Mouse (Mus musculus) neural tube, embryonic 15.5 days (tissue): ENCODE data around the gene Msi2. TPM values are rescaled to one million over a fixed set of nuclear protein-coding genes. Genes with fewer than 3 reads are reported as not detected.

ENCODE experiments used
- ATAC-seq: fragments of 200-750 bp; cut with Nextera tagmentation; 2 replicates; pipeline ENCODE4 v1.8.0; 2017; ENCODE audit warnings: mild to moderate bottlenecking, moderate TSS enrichment, moderate library complexity; ENCODE audit not compliant: low FRiP score
- H3K27ac ChIP-seq: fragments of 300-500 bp; sonication (generic); replicated peaks from 2 replicates; pipeline ENCODE4 v1.5.1; 2015; ENCODE audit warnings: mild to moderate bottlenecking, inconsistent platforms
- H3K27me3 ChIP-seq: fragments of 300-500 bp; sonication (generic); replicated peaks from 2 replicates; pipeline ENCODE4 v1.6.1; 2015; ENCODE audit warnings: inconsistent platforms
- H3K36me3 ChIP-seq: fragments of 300-500 bp; sonication (generic); 2 replicates; pipeline ENCODE4 v1.6.1; 2015; ENCODE audit warnings: inconsistent platforms
- H3K4me1 ChIP-seq: fragments of 300-500 bp; sonication (generic); 2 replicates; pipeline ENCODE4 v1.6.1; 2015; ENCODE audit warnings: inconsistent platforms
- H3K4me2 ChIP-seq: fragments of 300-500 bp; sonication (generic); 2 replicates; pipeline ENCODE4 v1.6.1; 2015; ENCODE audit warnings: inconsistent platforms, mild to moderate bottlenecking, moderate library complexity
- H3K4me3 ChIP-seq: fragments of 300-500 bp; sonication (generic); replicated peaks from 2 replicates; pipeline ENCODE4 v1.5.1; 2015; ENCODE audit warnings: mild to moderate bottlenecking, inconsistent platforms
- H3K9ac ChIP-seq: fragments of 300-500 bp; sonication (generic); replicated peaks from 2 replicates; pipeline ENCODE4 v1.6.1; 2015; ENCODE audit warnings: mild to moderate bottlenecking, inconsistent platforms
- H3K9me3 ChIP-seq: fragments of 300-500 bp; sonication (generic); replicated peaks from 2 replicates; pipeline ENCODE4 v1.6.1; 2016; ENCODE audit warnings: inconsistent platforms
- WGBS: fragments of 180-500 bp; shearing (Covaris S2); methylation state at CpG from one replicate; pipeline ENCODE4 v1.1.7; 2015; ENCODE audit warnings: mixed read lengths; 5-methylcytosine and 5-hydroxymethylcytosine counted together
- polyA plus RNA-seq: library from polyadenylated mRNA; unstranded; fragments of >200 nt; fragmentation: Nextera tagmentation; extraction: Ambion mirVana; gene quantifications from 2 replicates; pipeline ENCODE4 v1.2.1, GENCODE M21; 2015

Msi2 gene
- polyA plus RNA-seq, 1 experiment from 2014 or later = 20.7 TPM

DNA sequence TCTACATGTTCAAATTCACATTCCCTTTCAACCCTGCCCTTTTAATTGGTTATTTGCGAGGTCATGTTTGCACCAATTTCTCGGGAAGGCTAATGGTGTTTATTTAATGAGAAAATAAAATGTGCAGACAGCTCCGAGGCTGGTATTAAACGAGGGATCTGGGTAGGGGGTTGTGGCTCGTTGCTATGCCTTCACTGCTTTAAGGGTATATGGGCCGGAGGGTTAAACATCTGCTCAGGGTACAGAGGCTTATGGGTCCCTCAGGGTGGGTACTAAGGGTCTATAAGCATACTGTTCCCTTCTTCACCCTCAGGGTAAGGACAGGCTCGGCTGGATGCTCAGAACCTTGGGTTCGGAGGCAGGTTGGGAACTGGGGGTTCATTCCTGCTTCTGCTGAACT lies 245.6 kb downstream of the Msi2 start:
- peaks cover 56% of the 10 kb centered on the region for H3K4me1 ChIP-seq
- H3K36me3 ChIP-seq = no peaks in the 10 kb centered on the region
- H3K27me3 ChIP-seq = no peaks in the 10 kb centered on the region
- WGBS = 19% methylated on average over 8 of the region's 8 CpGs
- H3K9me3 ChIP-seq = no peaks in the 10 kb centered on the region
- peak overlapping the region; percentile 63 for H3K27ac ChIP-seq
- 0 out of 2 replicates have a peak overlapping the region, but pooled peaks have one; percentile 0 for H3K4me2 ChIP-seq
- H3K9ac ChIP-seq = no peak overlapping the region
- H3K4me3 ChIP-seq = no peak overlapping the region
- no peak for ATAC-seq

DNA sequence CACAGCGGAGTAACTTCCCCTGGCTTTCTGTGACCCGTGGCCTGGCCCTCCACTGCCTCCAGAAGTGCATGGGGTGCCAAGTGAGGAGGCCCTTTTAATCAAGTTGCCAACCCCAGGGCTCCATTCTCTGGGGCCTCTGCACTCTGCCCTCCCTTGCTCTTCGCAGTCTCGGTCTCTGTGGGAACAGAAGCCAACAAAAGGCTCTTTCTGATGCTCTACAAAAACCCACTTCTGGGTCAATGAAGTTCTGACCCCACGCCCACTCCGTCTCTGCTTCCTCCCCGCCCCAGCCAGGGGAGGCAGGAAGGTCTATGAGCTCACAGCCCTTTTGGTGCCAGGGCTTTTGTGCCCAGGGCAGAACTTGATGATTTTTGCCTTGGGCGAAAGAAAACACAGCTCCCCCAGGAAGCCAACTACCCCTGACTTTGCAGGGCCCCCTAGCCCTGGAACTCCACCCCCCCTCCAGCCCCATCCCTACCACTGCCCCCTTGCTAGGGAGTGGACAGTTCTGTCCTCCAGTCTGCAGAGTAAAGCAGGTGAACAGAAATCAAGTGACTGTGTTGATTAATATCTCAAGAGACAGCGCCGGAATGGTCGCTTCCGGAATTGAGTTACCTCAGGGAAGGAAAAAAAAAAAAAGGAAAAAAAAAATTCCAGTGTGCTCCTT lies 246.2 kb downstream of the Msi2 start:
- 13% methylated on average over 12 of the region's 12 CpGs for WGBS
- H3K4me1 ChIP-seq = peaks cover 62% of the 10 kb centered on the region
- peak overlapping the region; percentile 63 for H3K27ac ChIP-seq
- H3K36me3 ChIP-seq = no peaks in the 10 kb centered on the region
- H3K27me3 ChIP-seq = no peaks in the 10 kb centered on the region
- H3K9ac ChIP-seq = no peak overlapping the region
- H3K4me3 ChIP-seq = no peak overlapping the region
- peak; percentile 77 for ATAC-seq
- H3K4me2 ChIP-seq = 0 out of 2 replicates have a peak overlapping the region, but pooled peaks have one; percentile 0
- no peaks in the 10 kb centered on the region for H3K9me3 ChIP-seq

DNA sequence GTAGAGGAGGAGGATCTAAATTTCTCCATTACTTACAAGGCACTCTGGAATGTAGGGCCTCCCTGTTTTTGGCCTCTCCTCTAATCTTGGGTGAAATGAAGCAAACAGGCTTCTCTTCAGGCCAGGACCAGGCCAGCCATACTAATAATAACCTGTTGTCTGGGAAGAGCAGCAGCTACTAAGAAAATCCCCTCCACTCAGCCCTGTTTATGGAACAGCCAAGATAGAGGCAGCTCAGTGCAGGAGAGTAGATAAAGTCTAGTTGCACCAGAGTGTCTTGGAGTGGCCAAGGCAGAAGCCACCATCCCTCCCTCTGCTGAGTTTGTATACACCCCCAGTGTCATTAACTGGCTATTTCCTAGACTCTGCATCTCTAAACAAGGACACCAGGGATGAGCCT lies 247.7 kb downstream of the Msi2 start:
- Histone ChIP-seq H3K36me3 (no peaks in the 10 kb centered on the region), H3K4me3 (no peak overlapping the region), H3K4me2 (no peak overlapping the region), H3K9me3 (no peaks in the 10 kb centered on the region), H3K27ac (peak overlapping the region; percentile 37; the same call in 1 of the 2 replicates), H3K4me1 (peaks cover 57% of the 10 kb centered on the region), H3K9ac (no peak overlapping the region), H3K27me3 (no peaks in the 10 kb centered on the region)
- no peak for ATAC-seq

DNA sequence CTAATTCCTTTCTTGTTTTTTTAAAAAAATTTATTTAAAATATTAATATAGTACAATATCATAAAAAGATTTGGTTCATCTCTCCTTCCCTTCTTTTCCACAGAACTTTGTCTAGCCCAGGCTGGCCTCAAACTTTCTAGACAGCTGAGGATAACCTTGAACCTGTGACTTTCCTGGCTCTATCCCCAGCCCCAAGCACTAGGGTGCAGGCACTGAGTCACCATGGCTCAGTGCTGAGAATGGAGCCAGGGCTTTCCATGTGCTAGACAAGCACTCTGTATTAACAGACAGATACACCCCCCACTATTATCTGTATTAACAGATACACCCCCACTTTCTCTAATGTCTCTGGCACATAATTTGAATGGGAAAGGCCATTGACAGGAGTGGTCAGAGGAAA lies 249.3 kb downstream of the Msi2 start:
- Histone ChIP-seq H3K4me2 (no peak overlapping the region), H3K9me3 (no peaks in the 10 kb centered on the region), H3K9ac (no peak overlapping the region), H3K27me3 (no peaks in the 10 kb centered on the region), H3K4me1 (peaks cover 58% of the 10 kb centered on the region), H3K4me3 (no peak overlapping the region), H3K36me3 (no peaks in the 10 kb centered on the region), H3K27ac (no peak overlapping the region)
- ATAC-seq = no peak

DNA sequence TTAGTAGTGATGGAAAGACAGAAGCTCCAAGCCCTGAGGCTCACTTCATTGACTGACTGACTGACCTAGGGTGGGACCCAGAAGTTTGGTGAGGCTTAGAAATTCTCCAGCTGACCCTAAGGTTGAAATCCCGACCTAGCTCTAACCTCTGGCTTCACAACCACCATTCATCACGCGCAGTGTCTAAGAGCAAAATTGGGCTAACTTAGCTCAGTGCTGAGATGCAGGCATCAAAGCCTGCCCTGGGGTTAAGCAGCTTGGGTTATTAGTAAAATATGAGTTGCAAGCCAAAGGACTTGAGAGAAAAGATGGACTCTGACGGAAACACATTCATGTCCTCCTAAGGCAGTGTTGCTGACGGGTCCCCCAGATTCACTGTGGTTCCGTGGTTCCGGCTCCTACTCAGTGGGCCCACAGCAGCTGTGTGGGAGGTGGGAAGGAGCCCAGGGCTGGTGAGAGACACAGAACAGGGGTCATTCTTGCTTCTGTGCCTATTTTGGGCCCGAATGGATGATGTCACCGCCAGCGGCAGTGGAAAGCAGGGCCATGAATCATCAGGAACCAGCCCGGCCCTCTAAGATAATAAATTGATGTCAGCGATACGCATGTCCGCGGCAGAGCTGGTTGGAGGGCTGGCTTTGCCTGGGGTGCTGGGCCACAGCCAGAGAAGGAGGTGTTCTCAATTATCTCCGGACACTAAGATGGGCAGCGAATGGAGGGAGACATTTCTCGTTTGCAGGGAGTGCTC lies 250.6 kb downstream of the Msi2 start:
- H3K36me3 ChIP-seq = no peaks in the 10 kb centered on the region
- H3K9me3 ChIP-seq = no peaks in the 10 kb centered on the region
- ATAC-seq = peak; percentile 30; the same call in 1 of the 2 replicates
- peaks cover 58% of the 10 kb centered on the region for H3K4me1 ChIP-seq
- peak overlapping the region; percentile 58; the same call in 1 of the 2 replicates for H3K27ac ChIP-seq
- peak overlapping the region; percentile 28; the same call in 1 of the 2 replicates for H3K4me2 ChIP-seq
- H3K9ac ChIP-seq = no peak overlapping the region
- H3K4me3 ChIP-seq = no peak overlapping the region
- H3K27me3 ChIP-seq = no peaks in the 10 kb centered on the region
- 24% methylated on average over 18 of the region's 18 CpGs for WGBS

DNA sequence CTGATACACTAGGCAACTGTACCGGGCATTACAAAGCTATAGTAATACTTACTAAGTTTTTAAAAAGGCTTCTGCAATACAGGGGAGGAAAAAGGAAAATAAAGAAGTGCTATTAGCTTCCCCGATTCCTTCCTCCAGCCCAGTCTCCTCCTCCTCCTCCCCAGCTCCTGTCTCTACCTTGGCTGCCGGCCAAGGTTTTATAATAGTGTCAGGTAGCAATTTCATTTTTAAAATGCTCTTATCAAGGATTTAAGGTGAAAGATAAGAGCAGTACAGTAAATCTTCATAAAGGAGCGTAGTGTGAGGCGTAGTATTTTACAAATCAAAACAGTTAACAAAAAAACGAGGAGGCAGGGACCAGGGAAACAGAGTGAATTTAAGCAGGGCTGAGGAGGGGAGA lies 254.4 kb downstream of the Msi2 start:
- no peaks in the 10 kb centered on the region for H3K36me3 ChIP-seq
- H3K27me3 ChIP-seq = no peaks in the 10 kb centered on the region
- no peaks in the 10 kb centered on the region for H3K9me3 ChIP-seq
- H3K4me2 ChIP-seq = no peak overlapping the region
- ATAC-seq = no peak
- no peak overlapping the region; the same call in 1 of the 2 replicates for H3K27ac ChIP-seq
- no peak overlapping the region for H3K4me3 ChIP-seq
- WGBS = 56% methylated on average over 6 of the region's 6 CpGs
- no peak overlapping the region for H3K9ac ChIP-seq
- peaks cover 68% of the 10 kb centered on the region for H3K4me1 ChIP-seq

DNA sequence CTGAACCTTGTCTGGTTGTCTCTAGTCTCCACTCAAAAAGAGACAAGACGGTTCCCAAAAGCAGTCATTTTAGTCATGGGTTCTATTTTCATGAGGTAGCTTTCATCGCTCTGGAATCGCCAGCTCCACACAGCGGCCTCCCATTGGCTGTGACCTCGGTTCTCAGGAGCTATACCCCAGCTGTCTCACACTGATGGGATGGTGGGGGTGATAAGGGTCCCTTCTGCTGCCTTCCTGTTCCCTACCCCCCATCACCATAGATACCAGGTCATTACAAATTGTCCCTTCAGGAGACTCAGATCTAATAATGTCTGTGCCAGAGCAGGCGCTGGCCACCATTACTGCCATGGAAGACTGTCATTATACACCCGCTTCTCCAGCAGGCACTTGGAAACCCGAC lies 255.5 kb downstream of the Msi2 start:
- Histone ChIP-seq H3K9ac (no peak overlapping the region), H3K27ac (peak overlapping the region; percentile 48), H3K9me3 (no peaks in the 10 kb centered on the region), H3K27me3 (no peaks in the 10 kb centered on the region), H3K36me3 (no peaks in the 10 kb centered on the region), H3K4me2 (no peak overlapping the region), H3K4me1 (peaks cover 67% of the 10 kb centered on the region), H3K4me3 (no peak overlapping the region)
- WGBS = 34% methylated on average over 8 of the region's 8 CpGs
- no peak for ATAC-seq

DNA sequence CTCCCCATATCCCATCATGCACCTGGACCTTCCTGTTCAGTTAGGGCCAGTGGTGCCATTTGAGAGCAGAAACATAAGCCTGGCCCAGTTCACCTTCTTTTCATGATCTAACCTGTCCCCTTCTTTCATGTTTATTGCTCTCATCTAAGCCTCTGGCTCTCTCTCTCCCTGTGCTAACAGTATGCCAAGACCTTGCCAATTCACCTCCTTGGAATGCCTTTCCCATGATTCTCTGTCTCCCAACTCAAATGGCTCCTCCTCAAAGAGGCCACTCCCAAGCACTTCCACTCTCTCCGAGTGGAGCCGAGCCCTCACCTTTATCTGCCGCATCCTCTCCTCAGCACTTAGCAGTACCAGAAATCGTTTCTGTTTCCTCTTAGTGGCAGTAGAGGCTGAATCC lies 256.7 kb downstream of the Msi2 start:
- 89% methylated on average over 4 of the region's 4 CpGs for WGBS
- H3K4me1 ChIP-seq = peaks cover 66% of the 10 kb centered on the region
- H3K27me3 ChIP-seq = no peaks in the 10 kb centered on the region
- no peak overlapping the region for H3K9ac ChIP-seq
- H3K4me3 ChIP-seq = no peak overlapping the region
- no peak overlapping the region; the same call in 1 of the 2 replicates for H3K27ac ChIP-seq
- H3K4me2 ChIP-seq = no peak overlapping the region
- no peaks in the 10 kb centered on the region for H3K36me3 ChIP-seq
- no peak for ATAC-seq
- H3K9me3 ChIP-seq = no peaks in the 10 kb centered on the region

DNA sequence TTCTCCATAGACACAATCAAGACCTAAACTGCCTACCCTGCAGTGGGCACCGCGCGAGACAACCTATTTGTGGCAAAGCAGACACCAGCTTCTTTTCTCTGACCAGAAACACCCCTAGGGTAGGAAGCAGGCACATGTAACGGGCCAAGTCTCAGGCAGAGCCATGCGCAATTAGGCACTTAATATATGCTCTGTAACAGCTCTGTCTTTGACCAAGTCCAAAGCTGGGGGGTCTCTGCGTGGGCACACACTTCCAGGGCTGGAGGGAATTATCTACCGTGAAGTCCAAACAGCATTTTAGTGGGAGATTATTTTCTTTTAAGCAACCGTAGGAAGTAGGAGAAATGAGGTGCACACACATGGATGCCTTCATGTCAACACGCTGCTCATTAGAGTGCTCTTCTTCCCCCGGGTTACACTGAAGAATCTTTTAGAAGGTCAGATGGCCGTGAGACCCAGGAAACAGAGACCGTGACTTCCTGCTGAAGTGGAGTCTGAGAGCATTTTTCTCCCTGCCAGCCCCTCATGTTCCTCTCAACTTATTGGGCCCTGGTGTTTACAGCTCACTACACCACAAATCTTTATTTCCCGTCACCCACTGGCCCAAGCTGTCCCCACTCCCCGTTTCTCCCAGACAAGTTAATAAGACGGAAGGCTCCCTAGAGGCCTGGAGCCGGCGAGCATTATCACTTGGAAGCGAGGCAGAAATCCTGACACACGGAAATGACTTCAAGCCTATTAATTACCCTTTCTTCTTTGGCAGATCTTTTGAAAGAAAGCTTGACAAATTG lies 258.2 kb downstream of the Msi2 start:
- no peak overlapping the region for H3K9ac ChIP-seq
- H3K4me3 ChIP-seq = no peak overlapping the region
- ATAC-seq = peak; percentile 70
- no peaks in the 10 kb centered on the region for H3K27me3 ChIP-seq
- 14% methylated on average over 19 of the region's 19 CpGs for WGBS
- no peaks in the 10 kb centered on the region for H3K9me3 ChIP-seq
- H3K36me3 ChIP-seq = no peaks in the 10 kb centered on the region
- peak overlapping the region; percentile 65 for H3K27ac ChIP-seq
- no peak overlapping the region for H3K4me2 ChIP-seq
- peaks cover 77% of the 10 kb centered on the region for H3K4me1 ChIP-seq

DNA sequence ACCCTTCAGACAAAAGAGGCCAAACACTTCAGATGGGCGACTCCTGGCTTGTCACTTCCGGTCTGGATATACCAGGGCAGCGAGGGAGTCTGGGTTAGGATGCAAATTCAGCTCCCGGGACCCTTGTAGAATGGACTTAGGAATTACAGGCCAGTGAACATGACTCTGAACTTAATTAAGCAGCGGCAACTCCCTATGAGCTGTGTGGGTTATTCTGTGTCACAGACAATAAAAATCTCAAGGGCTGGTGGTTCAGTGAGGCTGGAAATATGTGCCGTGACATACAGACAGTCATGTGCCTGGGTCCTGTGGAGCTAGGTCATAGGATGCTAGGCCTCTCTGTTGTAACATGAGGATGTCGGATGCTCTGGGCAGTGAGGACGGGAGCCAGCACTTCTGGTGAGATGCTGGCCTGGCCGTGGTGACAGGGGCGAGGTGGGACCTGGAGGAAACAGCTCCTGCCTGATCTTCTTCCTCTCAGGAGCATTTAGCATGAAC lies 261.0 kb downstream of the Msi2 start:
- no peak overlapping the region for H3K9ac ChIP-seq
- no peaks in the 10 kb centered on the region; the same call in 1 of the 2 replicates for H3K27me3 ChIP-seq
- H3K36me3 ChIP-seq = no peaks in the 10 kb centered on the region
- H3K9me3 ChIP-seq = no peaks in the 10 kb centered on the region
- ATAC-seq = no peak
- H3K4me1 ChIP-seq = peaks cover 76% of the 10 kb centered on the region
- H3K27ac ChIP-seq = peak overlapping the region; percentile 30; the same call in 1 of the 2 replicates
- H3K4me3 ChIP-seq = no peak overlapping the region
- H3K4me2 ChIP-seq = no peak overlapping the region
- WGBS = 75% methylated on average over 10 of the region's 10 CpGs
